Mouse (Mus musculus) midbrain, embryonic 11.5 days (tissue): ENCODE data around the gene Dis3l2. TPM values are rescaled to one million over a fixed set of nuclear protein-coding genes. Genes with fewer than 3 reads are reported as not detected.

Source experiments
- ATAC-seq: fragments of 200-750 bp; cut with Nextera tagmentation; 2 replicates; pipeline ENCODE4 v1.8.0; 2017; ENCODE audit warnings: moderate TSS enrichment, moderate library complexity; ENCODE audit not compliant: low FRiP score
- DNase-seq: peaks from one replicate; pipeline ENCODE4 v3.0.0; 2015; ENCODE audit warnings: low spot score; ENCODE audit errors: missing footprints
- H3K27ac ChIP-seq: fragments of 300-500 bp; sonication (generic); 2 replicates; pipeline ENCODE4 v1.5.1; 2014; ENCODE audit warnings: low read depth, low read length
- H3K27me3 ChIP-seq: fragments of 300-500 bp; sonication (generic); 2 replicates; pipeline ENCODE4 v1.6.1; 2014; ENCODE audit warnings: mild to moderate bottlenecking, low read length, moderate library complexity, mixed read lengths; ENCODE audit not compliant: control insufficient read depth, insufficient read depth
- H3K36me3 ChIP-seq: fragments of 300-500 bp; sonication (generic); 2 replicates; pipeline ENCODE4 v1.6.1; 2014; ENCODE audit warnings: mild to moderate bottlenecking, low read length, moderate library complexity, mixed read lengths; ENCODE audit not compliant: control insufficient read depth, insufficient read depth
- H3K4me1 ChIP-seq: fragments of 300-500 bp; sonication (generic); 2 replicates; pipeline ENCODE4 v1.6.1; 2014; ENCODE audit warnings: low read length; ENCODE audit not compliant: control insufficient read depth, insufficient read depth
- H3K4me2 ChIP-seq: fragments of 300-500 bp; sonication (generic); 2 replicates; pipeline ENCODE4 v1.6.1; 2014; ENCODE audit warnings: mild to moderate bottlenecking, moderate library complexity
- H3K4me3 ChIP-seq: fragments of 300-500 bp; sonication (generic); 2 replicates; pipeline ENCODE4 v1.5.1; 2014; ENCODE audit warnings: low read depth, low read length
- H3K9ac ChIP-seq: fragments of 300-500 bp; sonication (generic); 2 replicates; pipeline ENCODE4 v1.6.1; 2014; ENCODE audit warnings: low read length
- H3K9me3 ChIP-seq: fragments of 300-500 bp; sonication (generic); 2 replicates; pipeline ENCODE4 v1.6.1; 2016; ENCODE audit warnings: low read length; ENCODE audit not compliant: control insufficient read depth
- WGBS: fragments of 180-500 bp; shearing (Covaris S2); extraction: QIAGEN DNeasy Blood & Tissue Kit; methylation state at CpG from one replicate; pipeline ENCODE4 v1.1.7; 2014; 5-methylcytosine and 5-hydroxymethylcytosine counted together
- polyA plus RNA-seq: library from polyadenylated mRNA; unstranded; fragments of >200 nt; fragmentation: Nextera tagmentation; extraction: Ambion mirVana; gene quantifications from 2 replicates; pipeline ENCODE4 v1.2.1, GENCODE M21; 2014

Dis3l2 gene
- polyA plus RNA-seq, 1 experiment from 2014 or later: 34.3 TPM

- 0% methylated on average over 1 of the region's 1 CpGs for WGBS
- Histone ChIP-seq H3K4me3 (no peak overlapping the region), H3K4me1 (no peaks in the 10 kb centered on the region), H3K36me3 (no peaks in the 10 kb centered on the region), H3K27ac (no peak overlapping the region), H3K9ac (no peak overlapping the region), H3K27me3 (no peaks in the 10 kb centered on the region), H3K9me3 (no peaks in the 10 kb centered on the region), H3K4me2 (no peak overlapping the region)
- DNase-seq (peak; percentile 96), ATAC-seq (peak; percentile 79)
Observed at GRCm38 (mm10) chr1:87041814-87042438, 338.3 kb downstream of the Dis3l2 start.

DNA sequence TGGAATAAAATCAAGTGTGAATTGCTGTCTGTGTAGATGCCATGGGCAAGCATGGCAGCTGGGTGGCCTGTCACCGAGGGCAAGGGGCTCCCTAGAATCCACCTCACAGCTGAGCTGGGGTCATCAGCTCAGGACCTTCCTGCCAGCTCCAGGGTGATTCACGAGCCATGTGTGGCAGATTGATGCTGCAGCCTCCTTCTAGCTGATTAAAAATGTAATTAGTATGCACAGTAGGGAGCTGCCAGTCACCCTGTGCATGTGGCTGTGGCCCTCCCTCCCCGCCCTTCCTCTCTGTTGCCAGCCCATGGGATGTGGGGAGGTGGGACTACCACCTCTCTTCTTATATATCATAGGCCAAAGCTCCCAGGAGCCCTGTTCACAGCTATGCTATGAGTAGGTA is 346.5 kb downstream of the Dis3l2 start:
- no peak for ATAC-seq
- WGBS: 69% methylated on average over 3 of the region's 3 CpGs
- Histone ChIP-seq H3K36me3 (no peaks in the 10 kb centered on the region), H3K9ac (no peak overlapping the region), H3K27me3 (no peaks in the 10 kb centered on the region), H3K4me2 (no peak overlapping the region), H3K27ac (no peak overlapping the region), H3K4me3 (no peak overlapping the region), H3K9me3 (no peaks in the 10 kb centered on the region), H3K4me1 (no peaks in the 10 kb centered on the region)
- DNase-seq: no peak

DNA sequence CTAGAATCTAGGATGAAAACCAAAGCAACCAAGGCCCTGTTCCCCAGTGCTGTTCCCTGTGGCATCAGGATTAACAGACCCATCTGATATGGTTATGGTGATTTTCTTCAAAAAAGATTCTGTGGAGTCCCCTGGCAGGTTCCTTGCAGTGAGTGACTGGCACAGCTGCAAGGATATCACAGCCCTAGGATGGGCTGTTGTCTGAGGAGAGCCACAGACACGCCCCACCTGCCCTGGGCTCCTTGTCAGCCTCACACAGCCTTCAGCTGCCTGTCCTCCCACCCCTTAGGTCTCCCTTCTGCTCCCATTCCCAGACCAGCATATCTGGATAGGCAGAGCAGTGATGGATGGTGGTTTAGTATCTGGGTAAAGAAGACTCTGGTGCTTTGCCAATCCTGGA is 347.1 kb downstream of the Dis3l2 start:
- WGBS: 100% methylated on average over 1 of the region's 1 CpGs
- Histone ChIP-seq H3K27me3 (no peaks in the 10 kb centered on the region), H3K9ac (no peak overlapping the region), H3K9me3 (no peaks in the 10 kb centered on the region), H3K36me3 (no peaks in the 10 kb centered on the region), H3K4me3 (no peak overlapping the region), H3K27ac (no peak overlapping the region), H3K4me1 (no peaks in the 10 kb centered on the region), H3K4me2 (no peak overlapping the region)
- ATAC-seq (no peak), DNase-seq (no peak)

DNA sequence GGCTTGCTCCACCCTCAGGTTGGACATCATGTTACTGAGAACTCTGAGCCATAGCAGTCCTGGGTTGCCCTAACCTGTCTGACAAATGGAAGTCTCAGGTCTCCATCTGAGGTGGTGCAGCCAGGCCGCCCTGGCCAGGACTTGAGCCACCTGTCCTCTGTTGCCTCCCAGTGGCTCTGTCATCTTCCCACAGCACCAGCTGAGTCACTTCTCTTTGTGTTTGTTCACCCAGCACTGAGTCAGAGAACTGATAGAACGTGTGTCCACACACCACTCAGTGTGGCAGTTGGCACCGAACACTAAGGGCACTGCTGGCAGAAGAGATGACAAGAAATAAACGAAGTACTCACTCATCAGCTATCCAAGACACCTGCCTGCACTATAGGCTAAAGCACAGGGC is 347.8 kb downstream of the Dis3l2 start:
- no peaks in the 10 kb centered on the region for H3K27me3 ChIP-seq
- H3K9ac ChIP-seq: no peak overlapping the region
- H3K27ac ChIP-seq: no peak overlapping the region
- 84% methylated on average over 4 of the region's 4 CpGs for WGBS
- H3K36me3 ChIP-seq: no peaks in the 10 kb centered on the region
- ATAC-seq (no peak), DNase-seq (no peak)
- no peak overlapping the region for H3K4me3 ChIP-seq
- H3K4me2 ChIP-seq: no peak overlapping the region
- H3K4me1 ChIP-seq: no peaks in the 10 kb centered on the region
- no peaks in the 10 kb centered on the region for H3K9me3 ChIP-seq

GRCm38 (mm10) chr1:87057075-87057474 is 353.5 kb downstream of the Dis3l2 start:
- H3K36me3 ChIP-seq: no peaks in the 10 kb centered on the region
- DNase-seq (no peak), ATAC-seq (no peak)
- no peaks in the 10 kb centered on the region for H3K9me3 ChIP-seq
- no peak overlapping the region for H3K27ac ChIP-seq
- no peak overlapping the region for H3K4me3 ChIP-seq
- no peaks in the 10 kb centered on the region for H3K27me3 ChIP-seq
- H3K4me2 ChIP-seq: no peak overlapping the region
- 80% methylated on average over 4 of the region's 4 CpGs for WGBS
- H3K9ac ChIP-seq: no peak overlapping the region
- H3K4me1 ChIP-seq: no peaks in the 10 kb centered on the region

DNA sequence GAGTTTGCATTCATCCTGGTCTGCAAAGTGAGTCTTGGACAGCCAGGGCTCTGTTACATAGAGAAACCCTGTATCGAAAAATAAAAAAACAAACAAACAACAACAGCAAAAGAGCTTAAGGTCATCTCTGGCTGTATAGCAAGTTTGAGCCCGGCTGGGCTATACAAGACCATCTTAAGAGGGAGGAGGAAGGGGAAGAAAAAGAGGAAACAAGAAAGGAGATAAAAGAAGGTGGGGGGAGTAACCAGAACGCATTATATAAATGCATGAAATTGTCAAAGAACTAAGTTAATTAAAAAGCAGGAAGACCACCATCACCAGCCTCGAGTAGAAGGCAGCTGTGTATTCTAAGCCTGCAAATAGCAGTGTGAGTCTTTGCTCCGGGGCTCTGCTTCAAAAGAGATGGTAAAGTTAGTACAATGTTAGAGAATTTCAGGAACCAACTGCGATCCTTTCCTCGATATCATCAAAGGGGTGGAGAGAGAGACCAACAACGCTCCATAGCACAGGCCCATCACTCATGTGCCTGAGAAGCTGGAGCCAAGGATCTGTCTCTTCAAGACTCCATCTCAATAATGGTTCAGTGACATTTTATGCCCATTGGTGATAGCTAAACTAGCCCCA is 355.5 kb downstream of the Dis3l2 start:
- Histone ChIP-seq H3K4me1 (no peaks in the 10 kb centered on the region), H3K9ac (no peak overlapping the region), H3K27ac (no peak overlapping the region), H3K36me3 (no peaks in the 10 kb centered on the region), H3K9me3 (no peaks in the 10 kb centered on the region), H3K4me2 (no peak overlapping the region), H3K27me3 (no peaks in the 10 kb centered on the region), H3K4me3 (no peak overlapping the region)
- 86% methylated on average over 8 of the region's 8 CpGs for WGBS
- no peak for ATAC-seq
- no peak for DNase-seq

GRCm38 (mm10) chr1:87060913-87061312 is 357.3 kb downstream of the Dis3l2 start:
- H3K4me2 ChIP-seq: no peak overlapping the region
- no peak overlapping the region for H3K9ac ChIP-seq
- H3K27ac ChIP-seq: no peak overlapping the region
- H3K36me3 ChIP-seq: no peaks in the 10 kb centered on the region
- no peak for DNase-seq
- no peak overlapping the region for H3K4me3 ChIP-seq
- no peaks in the 10 kb centered on the region for H3K27me3 ChIP-seq
- no peaks in the 10 kb centered on the region for H3K4me1 ChIP-seq
- ATAC-seq: no peak
- H3K9me3 ChIP-seq: no peaks in the 10 kb centered on the region

DNA sequence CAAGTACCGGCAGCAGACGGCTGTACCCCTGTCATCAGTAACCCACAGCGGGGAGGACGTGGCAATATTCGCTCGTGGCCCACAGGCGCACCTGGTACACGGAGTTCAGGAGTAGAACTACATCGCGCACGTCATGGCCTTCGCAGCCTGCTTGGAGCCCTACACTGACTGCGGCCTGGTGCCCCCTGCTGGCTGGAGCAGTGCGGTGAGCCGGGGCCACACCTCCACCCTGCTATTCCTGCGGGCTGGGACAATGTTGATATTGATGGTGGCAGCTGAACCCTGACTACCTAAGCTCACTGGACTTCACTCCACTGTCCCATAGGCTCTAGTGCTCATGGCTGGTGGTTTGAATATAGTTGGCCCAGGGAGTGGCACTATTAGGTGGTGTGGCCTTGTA is 367.1 kb downstream of the Dis3l2 start:
- DNase-seq: no peak
- H3K4me2 ChIP-seq: no peak overlapping the region
- no peak overlapping the region for H3K9ac ChIP-seq
- no peaks in the 10 kb centered on the region for H3K36me3 ChIP-seq
- H3K4me3 ChIP-seq: no peak overlapping the region
- WGBS: 55% methylated on average over 16 of the region's 16 CpGs
- 0 out of 2 replicates have a peak, but pooled peaks have one; percentile 44 for ATAC-seq
- no peaks in the 10 kb centered on the region for H3K4me1 ChIP-seq
- H3K27ac ChIP-seq: no peak overlapping the region
- H3K27me3 ChIP-seq: no peaks in the 10 kb centered on the region
- H3K9me3 ChIP-seq: no peaks in the 10 kb centered on the region

- ATAC-seq: no peak
- Histone ChIP-seq H3K4me2 (no peak overlapping the region), H3K9me3 (no peaks in the 10 kb centered on the region), H3K27ac (no peak overlapping the region), H3K9ac (no peak overlapping the region), H3K4me1 (no peaks in the 10 kb centered on the region), H3K27me3 (no peaks in the 10 kb centered on the region), H3K4me3 (no peak overlapping the region), H3K36me3 (no peaks in the 10 kb centered on the region)
- 84% methylated on average over 8 of the region's 8 CpGs for WGBS
- DNase-seq: no peak
Observed at GRCm38 (mm10) chr1:87073776-87074175, 370.2 kb downstream of the Dis3l2 start.
